Mouse (Mus musculus): Measurements from ENCODE around the gene Slc7a6. TPM values are rescaled to one million over a fixed set of nuclear protein-coding genes. Genes with fewer than 3 reads are reported as not detected.

Gene Slc7a6
- 10 to 100 TPM; 26.8 to 29.9 TPM for total RNA-seq (2021)
- long read RNA-seq, experiment 1, partial matches to known transcripts: 6 of 7 reads
- long read RNA-seq, experiment 1, other reads (novel, unspliced or antisense): 0 of 7 reads
- long read RNA-seq, experiment 2, partial matches to known transcripts: 1 of 5 reads
- long read RNA-seq, experiment 2, other reads (novel, unspliced or antisense): 3 of 5 reads

GRCm38 (mm10) chr8:106168356-106169016 lies at the start of gene Slc7a6:
Gene Slc7a6, plus strand, starts transcription at chr8:106168857.
- intact Hi-C loops (cut with DNase I): loop anchor here (5.0 to 10.0 kb wide), 2 partner anchors 34 to 236 kb away; no protein-coding TSS in a partner anchor
- DNase-seq (ENCODE audit: low spot score in 2 of 2): peak; percentile 76 to 88

GRCm38 (mm10) chr8:106123443-106123842 lies 45.2 kb upstream of the Slc7a6 start:
- no peak for DNase-seq (ENCODE audit: low spot score in 2 of 2)
- intact Hi-C loops (cut with DNase I): no loop called here

GRCm38 (mm10) chr8:106126055-106126454 lies 42.6 kb upstream of the Slc7a6 start:
- intact Hi-C loops (cut with DNase I): no loop called here
- no peak for DNase-seq (ENCODE audit: low spot score in 2 of 2)

DNA sequence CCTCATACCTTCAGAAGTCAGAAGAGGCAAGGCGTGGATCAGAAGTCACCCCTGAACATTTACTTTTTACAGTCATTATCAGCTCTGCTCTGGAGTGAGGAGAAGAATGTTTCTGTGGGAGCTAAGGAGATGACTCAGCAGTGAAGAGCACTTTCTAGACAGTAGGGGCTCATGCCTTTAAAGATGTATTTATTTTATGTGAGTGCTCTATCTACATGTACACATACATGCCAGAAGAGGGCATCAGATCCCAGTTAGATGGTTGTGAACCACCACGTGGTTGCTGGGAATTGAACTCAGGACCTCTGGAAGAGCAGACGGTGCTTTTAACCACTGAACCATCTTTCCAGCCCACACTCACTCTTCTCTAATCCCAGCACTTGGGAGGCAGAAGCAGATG lies 41.6 kb upstream of the Slc7a6 start:
- DNase-seq (ENCODE audit: low spot score in 2 of 2): no peak
- intact Hi-C loops (cut with DNase I): no loop called here

GRCm38 (mm10) chr8:106127882-106128410 lies 40.7 kb upstream of the Slc7a6 start:
- DNase-seq (ENCODE audit: low spot score in 2 of 2): no peak

GRCm38 (mm10) chr8:106129232-106129930 lies 39.3 kb upstream of the Slc7a6 start:
- intact Hi-C loops (cut with DNase I): no loop called here
- DNase-seq (ENCODE audit: low spot score in 2 of 2): no peak

More at GRCm38 (mm10) chr8:106127882-106128410, 40.7 kb upstream of the Slc7a6 start:
- intact Hi-C loops (cut with DNase I): no loop called here

GRCm38 (mm10) chr8:106129997-106130396 lies 38.7 kb upstream of the Slc7a6 start:
- intact Hi-C loops (cut with DNase I): no loop called here

DNA sequence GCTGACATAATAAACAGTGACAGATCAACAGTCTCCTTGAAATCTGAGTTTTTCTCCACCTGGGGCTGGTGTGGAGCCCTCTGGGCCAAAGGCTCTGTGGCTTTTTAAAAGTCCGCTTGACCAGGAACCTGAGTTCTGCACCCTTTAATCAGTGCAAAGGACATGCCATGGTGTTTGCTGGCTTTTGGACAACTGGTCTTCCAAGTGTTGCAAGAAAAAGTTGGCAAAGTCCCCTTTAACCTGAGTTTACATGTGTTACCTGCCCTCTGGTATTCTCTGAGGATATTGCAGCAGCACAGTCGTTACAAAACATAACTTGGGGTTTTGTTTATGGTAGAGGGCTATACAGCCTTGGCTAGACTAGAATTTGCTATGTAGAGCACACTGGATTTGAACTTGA lies 38.2 kb upstream of the Slc7a6 start:
- DNase-seq (ENCODE audit: low spot score in 2 of 2): no peak
- intact Hi-C loops (cut with DNase I): no loop called here

More at GRCm38 (mm10) chr8:106129997-106130396, 38.7 kb upstream of the Slc7a6 start:
- no peak for DNase-seq (ENCODE audit: low spot score in 2 of 2)

DNA sequence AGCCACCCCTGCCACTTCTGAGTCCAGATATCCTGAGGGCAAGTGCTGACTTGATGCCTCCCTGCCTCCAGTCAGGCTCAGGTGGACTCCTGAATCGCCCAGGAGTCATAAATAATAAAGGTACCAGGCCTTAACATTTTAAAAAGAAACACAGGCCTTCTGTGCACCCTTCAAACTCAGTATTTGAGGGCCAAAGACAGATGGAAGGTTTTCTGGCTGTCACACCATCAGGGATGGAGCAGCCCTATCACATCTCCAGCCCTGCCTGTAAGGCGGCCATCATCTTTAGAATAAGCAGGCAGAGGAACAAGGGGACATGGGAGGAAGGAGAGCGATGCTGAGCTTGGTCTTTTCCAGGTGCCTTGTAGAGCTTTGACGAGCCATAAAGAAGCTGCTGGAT lies 37.6 kb upstream of the Slc7a6 start:
- no peak for DNase-seq (ENCODE audit: low spot score in 2 of 2)
- intact Hi-C loops (cut with DNase I): no loop called here

DNA sequence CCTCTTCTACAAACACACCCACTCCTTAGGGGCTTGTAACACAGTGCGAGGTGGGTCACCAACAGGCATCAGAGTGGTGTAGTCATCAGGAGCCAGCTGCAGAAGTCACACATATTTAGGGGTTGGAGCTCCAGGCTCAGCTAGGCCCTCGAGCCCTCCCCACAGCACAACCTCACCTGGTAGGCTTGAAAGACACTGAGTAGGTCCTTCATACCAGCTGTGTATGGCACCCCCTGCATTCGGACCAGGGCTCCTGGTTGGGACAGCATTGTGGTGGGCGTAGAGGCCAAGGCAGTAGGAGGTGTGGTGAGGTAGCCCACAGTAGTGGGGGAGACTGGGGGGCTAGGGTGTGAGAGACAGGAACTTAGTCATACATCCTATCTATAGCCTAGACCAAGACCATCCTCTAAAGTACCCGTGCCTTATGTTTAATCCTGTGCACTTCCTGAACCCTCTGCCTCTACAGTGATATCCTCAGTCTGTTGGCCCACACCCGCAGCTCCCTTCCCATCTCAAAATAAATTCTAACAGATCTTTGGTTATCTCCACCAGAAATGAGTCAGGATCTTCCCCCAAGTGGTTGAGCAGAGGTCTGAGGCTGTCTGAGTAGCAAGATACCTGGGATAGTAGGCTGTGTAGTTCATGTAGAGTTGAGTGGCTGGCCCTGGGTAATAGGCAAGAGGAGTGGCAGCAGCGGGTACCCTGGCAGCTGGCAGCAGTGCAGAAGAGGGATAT lies 37.0 kb upstream of the Slc7a6 start:
- intact Hi-C loops (cut with DNase I): no loop called here
- DNase-seq (ENCODE audit: low spot score in 2 of 2): no peak

DNA sequence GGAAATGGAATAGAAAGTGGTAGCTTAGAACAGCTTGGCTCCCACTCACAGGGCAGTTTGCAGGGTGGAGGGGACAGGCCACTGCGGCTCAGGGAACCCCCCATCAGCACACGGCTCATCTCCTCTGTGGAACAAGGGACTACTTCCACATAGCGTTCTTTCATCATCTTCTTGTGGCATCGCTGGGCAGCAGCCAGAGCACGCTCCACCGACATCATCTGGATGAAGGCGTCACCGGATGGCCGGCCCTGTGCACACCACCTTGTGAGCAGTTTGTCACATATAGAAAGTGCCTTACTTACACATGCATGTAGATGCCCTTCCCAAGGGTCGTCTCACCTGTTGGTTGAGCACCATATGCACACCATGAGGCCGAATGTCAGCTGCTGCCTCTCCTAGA lies 36.3 kb upstream of the Slc7a6 start:
- intact Hi-C loops (cut with DNase I): no loop called here
- no peak for DNase-seq (ENCODE audit: low spot score in 2 of 2)

DNA sequence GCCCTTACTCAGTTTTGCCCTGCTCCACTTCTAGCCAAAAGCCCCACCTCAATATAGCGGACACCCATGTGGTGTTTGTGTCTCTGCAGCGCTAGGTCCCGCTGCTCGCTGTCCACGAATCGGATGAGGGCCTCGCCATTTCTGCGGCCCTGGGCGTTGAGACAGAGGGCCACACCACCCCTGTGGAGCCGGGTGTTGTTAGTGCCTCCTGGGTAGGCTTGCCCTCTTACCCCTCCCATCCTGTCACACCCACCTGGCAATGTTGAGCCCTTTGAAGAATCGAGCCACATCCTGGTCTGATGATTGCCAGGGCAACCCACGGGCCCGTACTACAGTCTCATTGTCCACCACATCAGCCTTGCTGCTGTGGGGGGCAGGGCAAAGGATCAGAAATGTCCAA lies 35.1 kb upstream of the Slc7a6 start:
- intact Hi-C loops (cut with DNase I): no loop called here
- no peak for DNase-seq (ENCODE audit: low spot score in 2 of 2)

DNA sequence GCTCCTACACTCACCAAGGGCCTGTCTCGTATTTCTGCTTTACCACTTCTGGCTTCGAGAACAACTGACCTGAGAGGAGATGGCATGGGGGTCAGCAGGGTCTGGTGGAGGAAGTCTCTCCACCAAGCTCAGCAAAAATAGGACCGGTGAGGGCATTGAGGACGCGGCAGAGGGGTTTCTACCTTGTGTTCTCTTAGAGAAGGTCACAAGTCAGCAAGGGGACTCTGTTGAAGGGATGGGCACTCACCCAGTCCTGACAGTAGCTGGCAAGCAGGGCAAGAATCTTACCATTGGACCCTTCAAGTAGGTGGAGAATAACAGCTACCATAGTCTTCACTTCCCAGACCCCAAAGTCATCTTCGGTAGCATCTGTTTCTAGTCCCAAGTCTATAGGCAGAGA lies 34.7 kb upstream of the Slc7a6 start:
- intact Hi-C loops (cut with DNase I): no loop called here
- no peak for DNase-seq (ENCODE audit: low spot score in 2 of 2)

DNA sequence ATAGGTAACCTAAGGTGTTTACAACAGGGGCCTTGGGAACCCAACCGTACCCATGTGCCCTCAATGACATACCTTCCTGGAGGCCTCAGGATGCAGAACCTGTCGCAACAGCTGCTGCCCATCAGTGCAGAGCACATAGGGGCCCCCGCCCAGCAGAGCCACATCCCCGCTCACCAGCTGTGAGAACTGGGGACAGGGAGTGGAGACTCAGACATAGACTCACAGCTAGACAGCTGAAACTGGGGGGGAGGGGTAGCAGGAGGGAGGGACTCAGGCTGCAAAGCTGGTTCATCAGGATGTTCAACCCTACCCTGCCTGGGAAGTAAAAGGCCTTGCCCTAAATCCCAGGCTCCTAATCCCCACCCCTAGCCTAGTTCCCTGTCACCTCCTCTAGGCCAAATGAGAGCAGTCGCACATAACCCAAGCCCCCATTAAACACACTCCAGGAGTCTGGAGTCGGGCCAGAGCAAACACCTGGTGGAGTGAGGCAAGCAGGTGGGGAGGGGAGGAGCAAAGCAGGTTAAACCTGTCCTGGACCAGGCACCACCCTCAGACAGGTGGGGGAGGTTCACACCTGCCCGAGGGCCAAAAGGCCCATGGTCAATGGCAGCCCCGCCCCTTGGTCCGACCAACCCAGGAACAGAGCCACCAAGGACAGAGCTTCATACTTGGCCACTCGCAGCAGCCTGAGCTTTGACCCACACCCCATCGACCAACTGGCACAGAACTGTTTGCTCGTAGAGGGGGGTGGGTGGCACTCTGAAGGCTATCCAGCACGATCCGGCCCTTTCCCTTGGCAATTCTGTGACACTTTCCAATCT lies 33.7 kb upstream of the Slc7a6 start:
- no peak for DNase-seq (ENCODE audit: low spot score in 2 of 2)
- intact Hi-C loops (cut with DNase I): loop anchor here (5.0 kb wide), 1 partner anchor 77 kb away; the partner anchor contains the start of genes Prmt7 and Slc7a6os

GRCm38 (mm10) chr8:106135672-106136071 lies 33.0 kb upstream of the Slc7a6 start:
- intact Hi-C loops (cut with DNase I): loop anchor here (5.0 kb wide), 1 partner anchor 77 kb away; the partner anchor contains the start of genes Prmt7 and Slc7a6os
- DNase-seq (ENCODE audit: low spot score in 2 of 2): no peak

DNA sequence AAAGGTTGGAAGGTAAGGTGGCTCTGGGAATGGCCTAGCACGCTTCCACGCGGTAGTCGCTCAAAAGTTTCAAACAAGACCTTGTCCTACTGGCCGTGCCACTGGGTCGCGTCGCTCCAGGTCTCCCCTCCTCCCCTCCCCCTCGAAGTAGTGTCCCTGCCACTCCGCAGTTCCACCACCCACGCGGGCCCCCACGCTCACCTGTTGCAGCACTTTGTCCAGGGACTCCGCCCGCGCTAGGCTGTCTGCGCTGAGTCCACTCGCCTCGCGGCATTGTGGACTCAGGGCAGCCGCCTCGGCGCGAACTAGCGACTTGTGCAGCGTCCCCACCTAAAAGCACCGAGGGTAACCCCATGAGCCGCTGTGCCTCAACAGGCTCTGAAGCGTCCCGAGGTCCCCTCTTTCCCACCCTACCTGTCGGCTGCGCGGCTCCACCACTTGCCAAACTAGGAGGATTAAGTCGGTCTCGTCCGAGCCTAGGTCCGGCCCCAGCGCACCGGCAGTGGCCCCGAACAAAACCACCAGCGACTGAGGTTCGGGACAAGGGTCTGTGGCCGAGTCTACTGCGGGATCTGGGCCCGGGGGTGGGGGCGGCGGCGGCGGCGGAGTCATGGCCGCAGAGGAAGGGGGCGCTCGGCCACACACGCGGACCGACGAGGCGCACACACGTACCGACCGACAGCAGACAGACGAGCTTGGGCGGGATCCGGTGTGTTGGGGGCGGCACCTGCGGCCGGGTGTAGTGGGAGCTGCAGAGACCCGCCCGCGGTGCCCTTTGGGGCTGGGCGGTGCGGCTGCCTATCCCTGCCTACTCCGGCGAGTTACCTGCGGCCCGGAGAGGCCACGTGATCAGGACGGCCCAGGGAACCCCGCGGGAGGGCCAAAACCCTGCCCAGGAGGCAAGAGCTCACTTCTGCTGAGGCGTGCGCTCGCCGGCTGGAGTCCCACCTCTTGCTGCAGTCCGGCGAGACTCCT lies 32.2 kb upstream of the Slc7a6 start, which contains the start of gene Esrp2:
TSS of gene Esrp2 (minus strand) at position 819 of the 975 bp plus-strand sequence.
- intact Hi-C loops (cut with DNase I): loop anchor here (5.0 kb wide), 1 partner anchor 76 kb away; the partner anchor contains the start of genes Prmt7 and Slc7a6os
- no peak for DNase-seq (ENCODE audit: low spot score in 2 of 2)

GRCm38 (mm10) chr8:106137218-106137905 lies 31.3 kb upstream of the Slc7a6 start:
- intact Hi-C loops (cut with DNase I): loop anchor here (5.0 kb wide), 1 partner anchor 75 kb away; the partner anchor contains the start of genes Prmt7 and Slc7a6os
- no peak for DNase-seq (ENCODE audit: low spot score in 2 of 2)
